Mouse (Mus musculus) cerebellum, postnatal 36 days (tissue): ENCODE results near the gene Evc.

ENCODE experiments used
- DNase-seq, 2 experiments: peaks; one replicate each; pipeline ENCODE4 v3.0.0; 2021 to 2022; ENCODE audit warnings: mixed read lengths in 2 of 2

Gene Evc

DNA sequence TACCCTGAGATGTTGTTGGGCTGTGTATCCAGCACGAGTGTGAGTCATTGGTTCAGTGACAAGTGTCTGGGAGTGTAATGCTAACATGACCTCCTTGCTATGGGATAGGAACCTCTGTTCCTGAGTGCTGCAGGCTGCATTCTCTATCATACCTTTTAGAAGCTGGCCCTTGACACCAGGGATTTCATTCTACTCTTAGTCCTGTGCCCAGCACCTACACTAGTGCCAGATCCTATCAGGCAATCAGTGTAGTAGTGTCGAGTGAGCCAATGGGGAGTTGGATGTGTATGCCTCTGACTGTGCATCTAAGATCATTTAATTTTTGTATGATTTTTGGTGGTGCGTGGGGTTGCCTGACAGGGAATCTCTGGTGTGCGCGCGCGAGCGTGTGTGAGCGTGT lies 95.5 kb downstream of the Evc start:
- no peak for DNase-seq

GRCm38 (mm10) chr5:37240550-37240949 lies 96.1 kb downstream of the Evc start:
- DNase-seq = no peak
